In genomic region chr3:58653907-58654306, GRCm38 (mm10) we compare ENCODE assay signal across 10 mouse cellular contexts. TPM values are rescaled to one million over a fixed set of nuclear protein-coding genes. Genes with fewer than 3 reads are reported as not detected.
DNase-seq lines count a peak whose midpoint lies in the region; ATAC-seq and TF ChIP-seq lines count a peak whose summit lies in the region.
"Had no signal": no experiment of that assay in that cellular context is flagged by ENCODE, and none has a peak within 500 bp of the region (broad histone marks: within the 10 kb centered on the region; RNA-seq: fewer than 3 reads in every experiment).

No protein-coding gene starts in this region.

- ATAC-seq in kidney, postnatal 0 days (replicated peaks; ENCODE audit: low FRiP score, low read depth) = no peak
- ATAC-seq in kidney, embryonic 15.5 days (replicated peaks; ENCODE audit: low FRiP score) = no peak
- no peak for ATAC-seq in liver, postnatal 0 days
- no peak for ATAC-seq in activated CD4-positive, CD25-positive, alpha-beta regulatory T cell, adult 4 months
- ATAC-seq in hindbrain, embryonic 14.5 days (ENCODE audit: low FRiP score) = no peak

- TF ChIP-seq POLR2A in MEL (IDR thresholded peaks at IDR 0.05; ENCODE audit: control insufficient read depth in 1 of 2, insufficient read depth in 1 of 2, low read depth in 1 of 2, low read length in 2 of 2, poor library complexity in 1 of 2) = no peak

- TF ChIP-seq RAD21 in MEL (IDR thresholded peaks at IDR 0.05; ENCODE audit: low read depth, low read length) = peak; percentile 34

- peak; percentile 22 to 27 for DNase-seq in cerebellum, adult 18-20 months
- DNase-seq in cerebellum, adult 11-12 months = no peak
- DNase-seq in kidney, postnatal 0 days (ENCODE audit: low spot score) = peak; percentile 32
- DNase-seq in MEL (ENCODE audit: low read depth, low spot score) = peak; percentile 54
- peak; percentile 37 for DNase-seq in liver, postnatal 0 days
- no peak for DNase-seq in hindbrain, embryonic 14.5 days (ENCODE audit: low spot score)

- no peak overlapping the region for H3K4me3 ChIP-seq in kidney, postnatal 0 days (replicated peaks; ENCODE audit: low read depth, low read length)
- H3K4me3 ChIP-seq in kidney, embryonic 15.5 days (replicated peaks) = no peak overlapping the region
- H3K4me3 ChIP-seq in MEL (ENCODE audit: control insufficient read depth in 1 of 2, insufficient read depth in 1 of 2, low read depth in 2 of 2, low read length in 2 of 2) = no peak overlapping the region
- no peak overlapping the region for H3K4me3 ChIP-seq in liver, postnatal 0 days (ENCODE audit: low read depth, low read length)
- no peak overlapping the region for H3K4me3 ChIP-seq in hindbrain, embryonic 14.5 days (replicated peaks; ENCODE audit: low read length)
- H3K4me3 ChIP-seq: stomach, embryonic 15.5 days had no signal

- H3K27ac ChIP-seq in kidney, postnatal 0 days = no peak overlapping the region
- no peak overlapping the region for H3K27ac ChIP-seq in kidney, embryonic 15.5 days
- H3K27ac ChIP-seq in MEL (ENCODE audit: control insufficient read depth, low read depth, low read length) = no peak overlapping the region
- H3K27ac ChIP-seq in liver, postnatal 0 days (ENCODE audit: low read depth) = no peak overlapping the region
- no peak overlapping the region for H3K27ac ChIP-seq in hindbrain, embryonic 14.5 days
- H3K27ac ChIP-seq: stomach, embryonic 15.5 days had no signal

- H3K27me3 ChIP-seq in kidney, postnatal 0 days (ENCODE audit: insufficient read depth, low read length) = no peaks in the 10 kb centered on the region
- no peaks in the 10 kb centered on the region for H3K27me3 ChIP-seq in kidney, embryonic 15.5 days
- H3K27me3 ChIP-seq in MEL (ENCODE audit: control insufficient read depth in 1 of 2, insufficient read depth in 2 of 2, low read length in 2 of 2) = no peaks in the 10 kb centered on the region
- H3K27me3 ChIP-seq in liver, postnatal 0 days (ENCODE audit: insufficient read depth, low read length) = no peaks in the 10 kb centered on the region
- H3K27me3 ChIP-seq in hindbrain, embryonic 14.5 days (ENCODE audit: control insufficient read depth, insufficient read depth, low read length) = no peaks in the 10 kb centered on the region
- H3K27me3 ChIP-seq: stomach, embryonic 15.5 days had no signal

- no peak overlapping the region for H3K4me2 ChIP-seq in kidney, postnatal 0 days (ENCODE audit: low read length)
- H3K4me2 ChIP-seq in kidney, embryonic 15.5 days = no peak overlapping the region
- no peak overlapping the region for H3K4me2 ChIP-seq in liver, postnatal 0 days (ENCODE audit: low read depth, low read length)
- no peak overlapping the region for H3K4me2 ChIP-seq in hindbrain, embryonic 14.5 days (replicated peaks)
- H3K4me2 ChIP-seq: stomach, embryonic 15.5 days had no signal

- no peaks in the 10 kb centered on the region for H3K36me3 ChIP-seq in kidney, postnatal 0 days (ENCODE audit: insufficient read depth, low read length)
- no peaks in the 10 kb centered on the region for H3K36me3 ChIP-seq in kidney, embryonic 15.5 days
- peaks cover 0 to 5% of the 10 kb centered on the region in 2 experiments; a peak in 2 of 4 replicates for H3K36me3 ChIP-seq in MEL (ENCODE audit: control insufficient read depth in 1 of 2, insufficient read depth in 2 of 2, low read length in 2 of 2)
- H3K36me3 ChIP-seq in liver, postnatal 0 days (replicated peaks; ENCODE audit: insufficient read depth, low read length) = no peaks in the 10 kb centered on the region
- H3K36me3 ChIP-seq in hindbrain, embryonic 14.5 days (replicated peaks; ENCODE audit: control insufficient read depth, insufficient read depth) = no peaks in the 10 kb centered on the region
- H3K36me3 ChIP-seq: stomach, embryonic 15.5 days had no signal

- H3K9ac ChIP-seq in kidney, postnatal 0 days (ENCODE audit: low read depth, low read length) = no peak overlapping the region
- H3K9ac ChIP-seq in kidney, embryonic 15.5 days = no peak overlapping the region
- no peak overlapping the region for H3K9ac ChIP-seq in MEL (ENCODE audit: control insufficient read depth, low read depth, low read length, poor library complexity, severe bottlenecking)
- H3K9ac ChIP-seq in liver, postnatal 0 days (replicated peaks) = no peak overlapping the region
- H3K9ac ChIP-seq in hindbrain, embryonic 14.5 days = no peak overlapping the region
- H3K9ac ChIP-seq: stomach, embryonic 15.5 days had no signal

- no peaks in the 10 kb centered on the region for H3K79me2 ChIP-seq in MEL (ENCODE audit: control insufficient read depth, insufficient read depth, low read length, poor library complexity)

- TF ChIP-seq CTCF in kidney, postnatal 0 days (IDR thresholded peaks at IDR 0.05; ENCODE audit: low read depth) = peak; percentile 54
- TF ChIP-seq CTCF in MEL (IDR thresholded peaks at IDR 0.05 in 2 of 3, conservative IDR thresholded peaks at IDR 0.05 in 1 of 3; ENCODE audit: control insufficient read depth in 1 of 3, insufficient read depth in 1 of 3, low read depth in 2 of 3, low read length in 3 of 3, poor library complexity in 1 of 3, severe bottlenecking in 1 of 3) = peak; percentile 9 to 62 (median 26); a peak in 3 of 6 replicates
- TF ChIP-seq CTCF in liver, postnatal 0 days (IDR thresholded peaks at IDR 0.05; ENCODE audit: low read depth) = peak; percentile 49

- WGBS in kidney, postnatal 0 days = 64% methylated on average over 5 of the region's 5 CpGs
- 62% methylated on average over 5 of the region's 5 CpGs for WGBS in kidney, embryonic 15.5 days
- 32% methylated on average over 3 of the region's 5 CpGs for WGBS in liver, postnatal 0 days (ENCODE audit: insufficient replicate concordance)
- 69% methylated on average over 5 of the region's 5 CpGs for WGBS in hindbrain, embryonic 14.5 days

- H3K4me1 ChIP-seq in kidney, postnatal 0 days (replicated peaks; ENCODE audit: insufficient read depth, low read length) = no peaks in the 10 kb centered on the region
- H3K4me1 ChIP-seq in kidney, embryonic 15.5 days = 0 out of 2 replicates have a peak, but pooled peaks cover 4% of the 10 kb centered on the region
- peaks cover 0 to 8% of the 10 kb centered on the region in 2 experiments; a peak in 2 of 4 replicates for H3K4me1 ChIP-seq in MEL (ENCODE audit: control insufficient read depth in 1 of 2, insufficient read depth in 2 of 2, low read length in 2 of 2)
- no peaks in the 10 kb centered on the region for H3K4me1 ChIP-seq in liver, postnatal 0 days (ENCODE audit: insufficient read depth)
- no peaks in the 10 kb centered on the region for H3K4me1 ChIP-seq in hindbrain, embryonic 14.5 days (replicated peaks; ENCODE audit: control insufficient read depth, insufficient read depth, low read length)
- H3K4me1 ChIP-seq: stomach, embryonic 15.5 days had no signal

- TF ChIP-seq EP300 in MEL (IDR thresholded peaks at IDR 0.05; ENCODE audit: low read depth in 1 of 2, low read length in 2 of 2) = no peak
- no peak for TF ChIP-seq EP300 in liver, postnatal 0 days (IDR thresholded peaks at IDR 0.05; ENCODE audit: low read depth)

- no peaks in the 10 kb centered on the region for H3K9me3 ChIP-seq in kidney, postnatal 0 days (replicated peaks; ENCODE audit: low read length)
- no peaks in the 10 kb centered on the region for H3K9me3 ChIP-seq in kidney, embryonic 15.5 days (replicated peaks)
- no peaks in the 10 kb centered on the region for H3K9me3 ChIP-seq in MEL (replicated peaks; ENCODE audit: insufficient read depth, low read length)
- no peaks in the 10 kb centered on the region for H3K9me3 ChIP-seq in liver, postnatal 0 days (ENCODE audit: low read length)
- no peaks in the 10 kb centered on the region for H3K9me3 ChIP-seq in hindbrain, embryonic 14.5 days (ENCODE audit: control insufficient read depth, low read length)
- H3K9me3 ChIP-seq: stomach, embryonic 15.5 days had no signal

TF ChIP-seq in MEL, 35 proteins besides CTCF, POLR2A, EP300 and RAD21:
- TF ChIP-seq ZC3H11A (IDR thresholded peaks at IDR 0.05; ENCODE audit: low read depth, low read length) (peak; percentile 51), MYB (IDR thresholded peaks at IDR 0.05; ENCODE audit: low read depth, low read length) (no peak), ZKSCAN1 (IDR thresholded peaks at IDR 0.05; ENCODE audit: low read depth, low read length) (no peak), TCF12 (IDR thresholded peaks at IDR 0.05; ENCODE audit: low read depth, low read length) (no peak), SMC3 (IDR thresholded peaks at IDR 0.05; ENCODE audit: low read depth, low read length) (peak; percentile 77), ETS1 (IDR thresholded peaks at IDR 0.05; ENCODE audit: low read depth, low read length) (no peak)

RNA-seq across cellular contexts. Expression of gene Erich6, which starts 16.9 kb away (rescaled TPM):
- polyA plus RNA-seq in kidney, postnatal 0 days (2015; fragmentation: Nextera tagmentation; extraction: Ambion mirVana) = not detected in 2 replicates
- polyA plus RNA-seq in kidney, embryonic 15.5 days (2015; fragmentation: Nextera tagmentation; extraction: Ambion mirVana) = not detected in 2 replicates
- total RNA-seq in MEL (2012; rRNA removed) = not detected in 2 replicates
- polyA plus RNA-seq in MEL (2012; ENCODE audit: insufficient read depth in 1 of 2, insufficient read length in 2 of 2, low read depth in 1 of 2, low replicate concordance in 2 of 2, missing spikeins in 1 of 2) = under 1 TPM in 1 of 2 experiments, not detected in 1; 0.08 TPM
- polyA plus RNA-seq in liver, postnatal 0 days (2015; fragmentation: Nextera tagmentation; extraction: Ambion mirVana) = not detected in 2 replicates
- not detected for polyA plus RNA-seq in activated CD4-positive, CD25-positive, alpha-beta regulatory T cell, adult 4 months (2017; shearing (Covaris generic))
- polyA plus RNA-seq in hindbrain, embryonic 14.5 days (2014; fragmentation: Nextera tagmentation; extraction: Ambion mirVana) = 0.43 TPM in 1 of 2 replicates, not detected in the other
- polyA plus RNA-seq: large intestine, adult 2 months; stomach, embryonic 15.5 days had no signal

RNA-seq across cellular contexts. Expression of gene Siah2, which starts 38.3 kb away (rescaled TPM):
- polyA plus RNA-seq in kidney, postnatal 0 days (2015; fragmentation: Nextera tagmentation; extraction: Ambion mirVana) = 5.5 TPM in 2 replicates
- polyA plus RNA-seq in kidney, embryonic 15.5 days (2015; fragmentation: Nextera tagmentation; extraction: Ambion mirVana) = 3.9 and 4.8 TPM in 2 replicates
- 17.6 and 20.4 TPM in 2 replicates for total RNA-seq in MEL (2012; rRNA removed)
- 10 to 100 TPM; 22.5 to 58.1 TPM for polyA plus RNA-seq in MEL (2012; ENCODE audit: insufficient read depth in 1 of 2, insufficient read length in 2 of 2, low read depth in 1 of 2, low replicate concordance in 2 of 2, missing spikeins in 1 of 2)
- polyA plus RNA-seq in liver, postnatal 0 days (2015; fragmentation: Nextera tagmentation; extraction: Ambion mirVana) = 7.1 and 8.6 TPM in 2 replicates
- polyA plus RNA-seq in activated CD4-positive, CD25-positive, alpha-beta regulatory T cell, adult 4 months (2017; shearing (Covaris generic)) = 1 to 10 TPM in 1 of 2 experiments, under 1 TPM in 1; 0.99 to 1.6 TPM
- 16.3 and 17.3 TPM in 2 replicates for polyA plus RNA-seq in hindbrain, embryonic 14.5 days (2014; fragmentation: Nextera tagmentation; extraction: Ambion mirVana)

Comparison
In these comparisons a context has a peak if more than half of its experiments do, and no peak if none do; other contexts are left out.
1. DNase-seq: peak in cerebellum, adult 18-20 months (2 of 2), kidney, postnatal 0 days (single experiment), MEL (single experiment) and liver, postnatal 0 days (single experiment); none in cerebellum, adult 11-12 months (single experiment) and hindbrain, embryonic 14.5 days (single experiment).
2. Peak in every context shown above with its lines, with median percentiles within 50 percentile points of each other: CTCF ChIP-seq.